Mouse (Mus musculus) MEL (cell line): ENCODE results near the gene Scfd2.

Source experiments
- CTCF ChIP-seq, 3 experiments: IDR thresholded peaks in 2 of 3; conservative IDR thresholded peaks in 1 of 3; 2 replicates each; pipeline ENCODE4 v1.5.1; 2011 to 2012; ENCODE audit warnings: low read length in 3 of 3, low read depth in 2 of 3, mild to moderate bottlenecking in 2 of 3, improper control_type of control experiment in 1 of 3, inconsistent platforms in 1 of 3, mixed read lengths in 1 of 3, moderate library complexity in 1 of 3; ENCODE audit not compliant: control insufficient read depth in 1 of 3, insufficient read depth in 1 of 3, poor library complexity in 1 of 3, severe bottlenecking in 1 of 3
- EP300 ChIP-seq, 2 experiments: IDR thresholded peaks; 2 replicates each; pipeline ENCODE4 v1.6.1; 2011; ENCODE audit warnings: improper control_type of control experiment in 2 of 2, low read length in 2 of 2, low read depth in 1 of 2, mild to moderate bottlenecking in 1 of 2
- GABPA ChIP-seq: IDR thresholded peaks from 2 replicates; pipeline ENCODE4 v1.6.1; 2012; ENCODE audit warnings: low read depth, mild to moderate bottlenecking, inconsistent platforms, low read length, improper control_type of control experiment, moderate library complexity
- MAX ChIP-seq: IDR thresholded peaks from 2 replicates; pipeline ENCODE4 v1.6.1; 2011; ENCODE audit warnings: low read length, improper control_type of control experiment
- MXI1 ChIP-seq: IDR thresholded peaks from 2 replicates; pipeline ENCODE4 v1.6.1; 2011; ENCODE audit warnings: mild to moderate bottlenecking, low read depth, low read length, improper control_type of control experiment
- UBTF ChIP-seq: IDR thresholded peaks from 2 replicates; pipeline ENCODE4 v1.6.1; 2012; ENCODE audit warnings: low read depth, mild to moderate bottlenecking, inconsistent platforms, low read length, improper control_type of control experiment, moderate library complexity, borderline replicate concordance; ENCODE audit not compliant: insufficient read depth

- TF ChIP-seq MXI1 (no peak), MAX (no peak), GABPA (no peak), EP300 (IDR thresholded peaks at IDR 0.05; ENCODE audit: low read depth in 1 of 2, low read length in 2 of 2) (no peak), CTCF (IDR thresholded peaks at IDR 0.05 in 2 of 3, conservative IDR thresholded peaks at IDR 0.05 in 1 of 3; ENCODE audit: control insufficient read depth in 1 of 3, insufficient read depth in 1 of 3, low read depth in 2 of 3, low read length in 3 of 3, poor library complexity in 1 of 3, severe bottlenecking in 1 of 3) (no peak), UBTF (no peak)
These were observed 308.9 kb downstream of the Scfd2 start for GRCm38 (mm10) chr5:74222626-74223025.
